Comparison of ENCODE assay signal across 20 mouse cellular contexts in the genomic region with DNA sequence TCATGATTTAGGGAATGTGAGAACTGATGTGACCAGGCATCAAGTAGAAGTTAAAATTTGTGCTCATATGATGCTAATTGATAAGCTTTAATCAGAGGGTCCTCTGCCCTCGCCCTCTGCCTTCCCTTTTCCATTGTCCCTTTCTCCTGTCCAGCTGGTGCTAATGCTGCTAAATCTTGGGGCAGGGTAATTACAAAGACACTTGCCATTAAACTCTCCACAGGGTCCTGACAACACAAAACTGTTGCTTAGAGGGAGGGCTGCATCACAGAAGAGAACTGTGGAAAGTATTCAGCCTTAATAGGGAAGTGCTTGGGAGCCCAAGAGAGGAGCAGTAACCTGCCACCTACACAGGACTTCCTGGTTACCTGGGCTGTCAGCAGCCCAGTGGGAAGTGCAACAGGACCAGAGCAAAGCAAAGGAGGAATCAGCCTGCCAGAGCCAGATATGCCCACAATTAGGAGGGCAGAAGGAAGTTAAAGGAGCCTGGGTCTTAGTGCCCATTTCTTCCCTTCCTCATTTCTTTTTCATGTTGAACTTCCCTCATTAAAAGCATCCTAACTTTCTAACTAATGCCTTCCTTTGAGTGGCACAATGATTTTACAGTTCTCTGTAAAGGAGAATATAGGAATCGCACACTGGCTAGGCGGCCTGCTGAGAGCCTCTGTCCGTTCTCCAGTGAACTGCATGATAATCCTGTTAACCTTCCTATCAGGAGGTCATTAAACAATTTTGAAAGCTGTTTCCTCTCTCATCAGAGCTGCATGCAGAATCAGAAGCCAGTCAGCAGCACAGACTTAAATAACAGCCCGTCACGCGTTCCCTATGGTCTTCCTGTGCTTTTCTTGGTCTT.
DNase-seq lines count a peak whose midpoint lies in the region; ATAC-seq and TF ChIP-seq lines count a peak whose summit lies in the region.
"Had no signal": no experiment of that assay in that cellular context is flagged by ENCODE, and none has a peak within 500 bp of the region (broad histone marks: within the 10 kb centered on the region; RNA-seq: fewer than 3 reads in every experiment).

No protein-coding gene starts in this region.

- no peak overlapping the region for H3K4me3 ChIP-seq in left cerebral cortex, adult 2 months
- no peak overlapping the region for H3K4me3 ChIP-seq in forebrain, embryonic 11.5 days (ENCODE audit: low read depth, low read length)
- H3K4me3 ChIP-seq in heart, embryonic 12.5 days: no peak overlapping the region
- no peak overlapping the region for H3K4me3 ChIP-seq in intestine, embryonic 15.5 days (replicated peaks)
- H3K4me3 ChIP-seq: erythroblast, embryonic 14.5 days; gastrocnemius, adult 2 months; heart, embryonic 10.5 days; hindbrain, embryonic 15.5 days; layer of hippocampus, adult 2 months; liver, embryonic 12.5 days had no signal

- 0 out of 2 replicates have a peak overlapping the region, but pooled peaks have one; percentile 3 for H3K4me2 ChIP-seq in forebrain, embryonic 11.5 days (ENCODE audit: low read depth, low read length, severe bottlenecking)
- H3K4me2 ChIP-seq in heart, embryonic 12.5 days: no peak overlapping the region
- H3K4me2 ChIP-seq in intestine, embryonic 15.5 days (replicated peaks): no peak overlapping the region
- H3K4me2 ChIP-seq: hindbrain, embryonic 15.5 days; liver, embryonic 12.5 days had no signal

- peak; percentile 81 for ATAC-seq in forebrain, embryonic 11.5 days (replicated peaks; ENCODE audit: low FRiP score)
- ATAC-seq in megakaryocyte progenitor cell, adult 5-6 weeks (replicated peaks; ENCODE audit: poor library complexity): peak; percentile 73
- ATAC-seq in heart, embryonic 12.5 days (ENCODE audit: insufficient number of reproducible peaks, low FRiP score): no peak
- ATAC-seq in intestine, embryonic 15.5 days: no peak
- ATAC-seq: liver, embryonic 12.5 days; lung, postnatal 0 days had no signal

- H3K36me3 ChIP-seq in forebrain, embryonic 11.5 days (ENCODE audit: control insufficient read depth, insufficient read depth, low read length): no peaks in the 10 kb centered on the region
- H3K36me3 ChIP-seq in heart, embryonic 12.5 days: no peaks in the 10 kb centered on the region
- H3K36me3 ChIP-seq in intestine, embryonic 15.5 days: no peaks in the 10 kb centered on the region
- H3K36me3 ChIP-seq: heart, embryonic 10.5 days; hindbrain, embryonic 15.5 days; liver, embryonic 12.5 days had no signal

- intact Hi-C loops in left cerebral cortex, adult 2 months (cut with DNase I): no loop called here

- H3K9ac ChIP-seq in forebrain, embryonic 11.5 days (ENCODE audit: low read length): no peak overlapping the region
- H3K9ac ChIP-seq in heart, embryonic 12.5 days: no peak overlapping the region
- H3K9ac ChIP-seq in intestine, embryonic 15.5 days: no peak overlapping the region
- H3K9ac ChIP-seq: hindbrain, embryonic 15.5 days; liver, embryonic 12.5 days had no signal

- H3K9me3 ChIP-seq in forebrain, embryonic 11.5 days (ENCODE audit: control insufficient read depth, low read length): no peaks in the 10 kb centered on the region
- H3K9me3 ChIP-seq in heart, embryonic 12.5 days (replicated peaks): no peaks in the 10 kb centered on the region
- no peaks in the 10 kb centered on the region for H3K9me3 ChIP-seq in intestine, embryonic 15.5 days
- H3K9me3 ChIP-seq: heart, embryonic 10.5 days; hindbrain, embryonic 15.5 days; liver, embryonic 12.5 days had no signal

- no peak for TF ChIP-seq CTCF in left cerebral cortex, adult 2 months (IDR thresholded peaks at IDR 0.05)

- peak overlapping the region; percentile 10; the same call in 1 of the 2 replicates for H3K27ac ChIP-seq in left cerebral cortex, adult 2 months
- H3K27ac ChIP-seq in forebrain, embryonic 11.5 days (ENCODE audit: low read depth, low read length): no peak overlapping the region
- no peak overlapping the region for H3K27ac ChIP-seq in heart, embryonic 12.5 days (ENCODE audit: poor library complexity, severe bottlenecking)
- H3K27ac ChIP-seq in intestine, embryonic 15.5 days: no peak overlapping the region
- H3K27ac ChIP-seq: gastrocnemius, adult 2 months; heart, embryonic 10.5 days; hindbrain, embryonic 15.5 days; layer of hippocampus, adult 2 months; liver, embryonic 12.5 days had no signal

- H3K4me1 ChIP-seq in forebrain, embryonic 11.5 days (replicated peaks; ENCODE audit: control insufficient read depth, insufficient read depth, low read length): peaks cover 7% of the 10 kb centered on the region; the same call in 1 of the 2 replicates
- peaks cover 4% of the 10 kb centered on the region; the same call in 1 of the 2 replicates for H3K4me1 ChIP-seq in heart, embryonic 12.5 days (replicated peaks)
- no peaks in the 10 kb centered on the region for H3K4me1 ChIP-seq in intestine, embryonic 15.5 days (replicated peaks)
- H3K4me1 ChIP-seq: heart, embryonic 10.5 days; liver, embryonic 12.5 days had no signal

- H3K27me3 ChIP-seq in forebrain, embryonic 11.5 days (ENCODE audit: control insufficient read depth, insufficient read depth, low read length): no peaks in the 10 kb centered on the region
- H3K27me3 ChIP-seq in heart, embryonic 12.5 days (replicated peaks): no peaks in the 10 kb centered on the region
- no peaks in the 10 kb centered on the region for H3K27me3 ChIP-seq in intestine, embryonic 15.5 days (replicated peaks)
- H3K27me3 ChIP-seq: hindbrain, embryonic 15.5 days; liver, embryonic 12.5 days had no signal

- DNase-seq in left cerebral cortex, adult 2 months (ENCODE audit: extremely low spot score in 1 of 2, low spot score in 2 of 2): no peak
- no peak for DNase-seq in left cerebral cortex, adult 8-10 months (ENCODE audit: low spot score in 2 of 2)
- DNase-seq in forebrain, embryonic 11.5 days (ENCODE audit: low spot score): peak; percentile 51
- DNase-seq in retina, postnatal 1 day: peak; percentile 77
- DNase-seq in urinary bladder, postnatal 10 days (ENCODE audit: low spot score): no peak
- DNase-seq: adrenal gland, postnatal 10 days; cerebellum, postnatal 25 days; gastrocnemius, adult 2 months; kidney, adult 9 months; right cerebral cortex, postnatal 25 days; thymus, adult 2 months had no signal

- 6% methylated on average over 7 of the region's 7 CpGs for WGBS in forebrain, embryonic 11.5 days
- 47% methylated on average over 7 of the region's 7 CpGs for WGBS in heart, embryonic 12.5 days
- 61% methylated on average over 7 of the region's 7 CpGs for WGBS in intestine, embryonic 15.5 days

Comparison
In these comparisons a context has a peak if more than half of its experiments do, and no peak if none do; other contexts are left out.
1. DNase-seq: peak in forebrain, embryonic 11.5 days (single experiment) and retina, postnatal 1 day (single experiment); none in left cerebral cortex, adult 2 months (0 of 2), left cerebral cortex, adult 8-10 months (0 of 2) and urinary bladder, postnatal 10 days (single experiment).
2. ATAC-seq: peak in forebrain, embryonic 11.5 days (single experiment) and megakaryocyte progenitor cell, adult 5-6 weeks (single experiment); none in heart, embryonic 12.5 days (single experiment) and intestine, embryonic 15.5 days (single experiment).